Mouse (Mus musculus): ENCODE measurements around the gene Tysnd1. TPM values are rescaled to one million over a fixed set of nuclear protein-coding genes. Genes with fewer than 3 reads are reported as not detected.

Gene Tysnd1
- total and polyA plus RNA-seq, 3 experiments: 5.1 to 104 (median 8.2) TPM

DNA sequence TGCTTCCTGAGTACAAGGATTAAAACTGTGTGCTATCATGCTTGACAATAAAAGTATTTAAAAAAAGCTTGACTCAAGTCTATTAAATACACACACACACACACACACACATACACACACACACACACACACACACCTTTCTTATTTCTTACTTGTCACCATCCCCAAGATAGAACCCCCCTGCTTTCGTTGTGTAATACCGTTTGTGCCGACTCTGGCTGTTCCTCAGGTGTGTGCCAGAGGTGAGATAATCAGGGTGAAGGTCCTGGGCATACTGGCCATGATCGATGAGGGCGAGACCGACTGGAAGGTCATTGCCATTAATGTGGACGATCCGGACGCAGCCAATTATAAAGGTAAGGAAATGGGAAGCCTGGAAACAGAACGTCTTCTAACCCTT is 30.2 kb upstream of the Tysnd1 start:
- no peak for TF ChIP-seq GATA1 (IDR thresholded peaks at IDR 0.05; ENCODE audit: borderline replicate concordance, low read length)
- TF ChIP-seq GATA2 (IDR thresholded peaks at IDR 0.05; ENCODE audit: borderline replicate concordance, low read depth, low read length): no peak
- H3K4me3 ChIP-seq (ENCODE audit: low read depth, low read length): no peak overlapping the region
- peaks cover 80% of the 10 kb centered on the region for H3K36me3 ChIP-seq (replicated peaks)
- peaks cover 7% of the 10 kb centered on the region; the same call in 1 of the 2 replicates for H3K4me1 ChIP-seq (ENCODE audit: insufficient read depth, low read depth, low read length)
- DNase-seq (ENCODE audit: low spot score): no peak
- ATAC-seq (ENCODE audit: extremely low read depth, insufficient number of reproducible peaks, low FRiP score, poor library complexity, severe bottlenecking): no peak
- no peaks in the 10 kb centered on the region for H3K27me3 ChIP-seq (ENCODE audit: insufficient read depth, low read length)
- H3K9me3 ChIP-seq (replicated peaks): no peaks in the 10 kb centered on the region

GRCm38 (mm10) chr10:61665651-61666050 is 29.7 kb upstream of the Tysnd1 start:
- H3K36me3 ChIP-seq (replicated peaks): peaks cover 81% of the 10 kb centered on the region
- ATAC-seq (ENCODE audit: extremely low read depth, insufficient number of reproducible peaks, low FRiP score, poor library complexity, severe bottlenecking) (no peak), DNase-seq (ENCODE audit: low spot score) (no peak)
- peaks cover 13% of the 10 kb centered on the region; the same call in 1 of the 2 replicates for H3K4me1 ChIP-seq (ENCODE audit: insufficient read depth, low read depth, low read length)
- no peaks in the 10 kb centered on the region for H3K27me3 ChIP-seq (ENCODE audit: insufficient read depth, low read length)
- no peaks in the 10 kb centered on the region for H3K9me3 ChIP-seq (replicated peaks)
- no peak overlapping the region for H3K4me3 ChIP-seq (ENCODE audit: low read depth, low read length)
- TF ChIP-seq GATA2 (IDR thresholded peaks at IDR 0.05; ENCODE audit: borderline replicate concordance, low read depth, low read length) (no peak), TAL1 (conservative IDR thresholded peaks at IDR 0.05; ENCODE audit: low read depth, low read length) (no peak), POLR2AphosphoS5 (IDR thresholded peaks at IDR 0.05; ENCODE audit: insufficient replicate concordance, low read depth, low read length) (no peak), GATA1 (IDR thresholded peaks at IDR 0.05; ENCODE audit: borderline replicate concordance, low read length) (no peak), CTCF (IDR thresholded peaks at IDR 0.05; ENCODE audit: low read depth, low read length) (no peak)

DNA sequence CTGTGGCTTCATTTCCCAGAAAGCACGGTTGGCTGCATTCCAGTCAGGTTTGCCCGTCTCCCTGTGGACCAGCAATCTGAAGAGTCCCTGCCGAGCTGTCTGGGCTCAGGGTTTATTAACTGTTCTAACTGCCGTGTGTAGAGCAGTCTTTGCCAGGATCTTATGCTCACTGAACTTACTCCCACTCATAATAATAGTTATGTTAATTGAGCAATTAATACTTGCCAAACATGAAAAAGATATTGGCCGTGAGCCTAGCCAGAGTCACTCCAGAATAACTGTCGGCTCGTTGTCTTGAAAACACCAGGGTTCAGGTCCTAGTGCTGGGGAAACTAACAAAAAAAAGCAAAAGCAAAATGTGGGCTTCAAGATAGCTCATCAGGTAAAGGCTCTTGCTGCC is 26.0 kb upstream of the Tysnd1 start:
- H3K9me3 ChIP-seq (replicated peaks): no peaks in the 10 kb centered on the region
- ATAC-seq (ENCODE audit: extremely low read depth, insufficient number of reproducible peaks, low FRiP score, poor library complexity, severe bottlenecking) (no peak), DNase-seq (ENCODE audit: low spot score) (no peak)
- H3K36me3 ChIP-seq (replicated peaks): peaks cover 76% of the 10 kb centered on the region
- peaks cover 13% of the 10 kb centered on the region; the same call in 1 of the 2 replicates for H3K4me1 ChIP-seq (ENCODE audit: insufficient read depth, low read depth, low read length)
- no peaks in the 10 kb centered on the region for H3K27me3 ChIP-seq (ENCODE audit: insufficient read depth, low read length)
- H3K4me3 ChIP-seq (ENCODE audit: low read depth, low read length): no peak overlapping the region
- TF ChIP-seq GATA2 (IDR thresholded peaks at IDR 0.05; ENCODE audit: borderline replicate concordance, low read depth, low read length): no peak
- no peak for TF ChIP-seq CTCF (IDR thresholded peaks at IDR 0.05; ENCODE audit: low read depth, low read length)
- no peak for TF ChIP-seq POLR2AphosphoS5 (IDR thresholded peaks at IDR 0.05; ENCODE audit: insufficient replicate concordance, low read depth, low read length)
- no peak for TF ChIP-seq TAL1 (conservative IDR thresholded peaks at IDR 0.05; ENCODE audit: low read depth, low read length)
- no peak for TF ChIP-seq GATA1 (IDR thresholded peaks at IDR 0.05; ENCODE audit: borderline replicate concordance, low read length)

- Histone ChIP-seq H3K36me3 (replicated peaks) (peaks cover 76% of the 10 kb centered on the region), H3K9me3 (replicated peaks) (no peaks in the 10 kb centered on the region), H3K4me3 (ENCODE audit: low read depth, low read length) (no peak overlapping the region), H3K27me3 (ENCODE audit: insufficient read depth, low read length) (no peaks in the 10 kb centered on the region), H3K4me1 (ENCODE audit: insufficient read depth, low read depth, low read length) (peaks cover 13% of the 10 kb centered on the region; the same call in 1 of the 2 replicates)
- ATAC-seq (ENCODE audit: extremely low read depth, insufficient number of reproducible peaks, low FRiP score, poor library complexity, severe bottlenecking): peak; percentile 54; the same call in 1 of the 2 replicates
- no peak for DNase-seq (ENCODE audit: low spot score)
- TF ChIP-seq CTCF (IDR thresholded peaks at IDR 0.05; ENCODE audit: low read depth, low read length): no peak
- no peak for TF ChIP-seq POLR2AphosphoS5 (IDR thresholded peaks at IDR 0.05; ENCODE audit: insufficient replicate concordance, low read depth, low read length)
- TF ChIP-seq TAL1 (conservative IDR thresholded peaks at IDR 0.05; ENCODE audit: low read depth, low read length): no peak
- TF ChIP-seq GATA1 (IDR thresholded peaks at IDR 0.05; ENCODE audit: borderline replicate concordance, low read length): no peak
- TF ChIP-seq GATA2 (IDR thresholded peaks at IDR 0.05; ENCODE audit: borderline replicate concordance, low read depth, low read length): no peak
Measured at GRCm38 (mm10) chr10:61669896-61670295, 25.4 kb upstream of the Tysnd1 start.

GRCm38 (mm10) chr10:61670758-61671157 is 24.6 kb upstream of the Tysnd1 start:
- H3K4me3 ChIP-seq (ENCODE audit: low read depth, low read length): no peak overlapping the region
- DNase-seq (ENCODE audit: low spot score) (no peak), ATAC-seq (ENCODE audit: extremely low read depth, insufficient number of reproducible peaks, low FRiP score, poor library complexity, severe bottlenecking) (no peak)
- H3K27me3 ChIP-seq (ENCODE audit: insufficient read depth, low read length): no peaks in the 10 kb centered on the region
- no peaks in the 10 kb centered on the region for H3K9me3 ChIP-seq (replicated peaks)
- H3K36me3 ChIP-seq (replicated peaks): peaks cover 71% of the 10 kb centered on the region
- TF ChIP-seq POLR2AphosphoS5 (IDR thresholded peaks at IDR 0.05; ENCODE audit: insufficient replicate concordance, low read depth, low read length) (no peak), TAL1 (conservative IDR thresholded peaks at IDR 0.05; ENCODE audit: low read depth, low read length) (no peak), CTCF (IDR thresholded peaks at IDR 0.05; ENCODE audit: low read depth, low read length) (no peak), GATA2 (IDR thresholded peaks at IDR 0.05; ENCODE audit: borderline replicate concordance, low read depth, low read length) (no peak), GATA1 (IDR thresholded peaks at IDR 0.05; ENCODE audit: borderline replicate concordance, low read length) (no peak)
- H3K4me1 ChIP-seq (ENCODE audit: insufficient read depth, low read depth, low read length): peaks cover 17% of the 10 kb centered on the region; the same call in 1 of the 2 replicates

DNA sequence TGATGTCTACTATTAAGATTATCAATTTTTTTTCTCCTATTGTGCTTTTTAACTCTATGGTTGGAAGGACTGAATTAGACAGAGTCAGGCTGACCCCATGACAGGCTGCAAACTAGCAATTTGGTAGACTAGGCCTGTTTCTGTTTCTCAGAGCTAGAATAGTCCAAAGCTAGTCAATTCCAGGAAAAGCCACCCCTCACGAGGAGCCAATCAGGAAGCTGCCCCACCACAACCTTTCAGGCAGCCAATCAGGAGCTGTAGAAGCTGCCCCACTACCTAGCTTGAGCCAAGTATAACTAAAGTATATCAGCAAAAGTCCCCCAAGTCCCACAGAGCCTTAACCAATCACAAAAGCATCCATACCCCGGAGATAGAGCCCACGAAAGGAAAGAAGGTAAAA is 19.4 kb upstream of the Tysnd1 start:
- ATAC-seq (ENCODE audit: extremely low read depth, insufficient number of reproducible peaks, low FRiP score, poor library complexity, severe bottlenecking): peak; percentile 65
- H3K4me3 ChIP-seq (ENCODE audit: low read depth, low read length): no peak overlapping the region; the same call in 1 of the 2 replicates
- TF ChIP-seq POLR2AphosphoS5 (IDR thresholded peaks at IDR 0.05; ENCODE audit: insufficient replicate concordance, low read depth, low read length): no peak
- no peak for TF ChIP-seq GATA2 (IDR thresholded peaks at IDR 0.05; ENCODE audit: borderline replicate concordance, low read depth, low read length)
- no peak for TF ChIP-seq CTCF (IDR thresholded peaks at IDR 0.05; ENCODE audit: low read depth, low read length)
- TF ChIP-seq TAL1 (conservative IDR thresholded peaks at IDR 0.05; ENCODE audit: low read depth, low read length): no peak
- TF ChIP-seq GATA1 (IDR thresholded peaks at IDR 0.05; ENCODE audit: borderline replicate concordance, low read length): no peak
- H3K4me1 ChIP-seq (ENCODE audit: insufficient read depth, low read depth, low read length): peaks cover 9% of the 10 kb centered on the region; the same call in 1 of the 2 replicates
- H3K27me3 ChIP-seq (ENCODE audit: insufficient read depth, low read length): no peaks in the 10 kb centered on the region
- H3K36me3 ChIP-seq (replicated peaks): peaks cover 34% of the 10 kb centered on the region
- DNase-seq (ENCODE audit: low spot score): peak; percentile 30
- no peaks in the 10 kb centered on the region for H3K9me3 ChIP-seq (replicated peaks)

Measured in G1E (cell line).